Mouse (Mus musculus): Measurements from ENCODE around the gene Jam3.
"Not testable (repeated sequence)": the region's sequence is repeated elsewhere in the genome, so short reads cannot be mapped to it uniquely, and the experiment has no call there.

The Jam3 gene

DNA sequence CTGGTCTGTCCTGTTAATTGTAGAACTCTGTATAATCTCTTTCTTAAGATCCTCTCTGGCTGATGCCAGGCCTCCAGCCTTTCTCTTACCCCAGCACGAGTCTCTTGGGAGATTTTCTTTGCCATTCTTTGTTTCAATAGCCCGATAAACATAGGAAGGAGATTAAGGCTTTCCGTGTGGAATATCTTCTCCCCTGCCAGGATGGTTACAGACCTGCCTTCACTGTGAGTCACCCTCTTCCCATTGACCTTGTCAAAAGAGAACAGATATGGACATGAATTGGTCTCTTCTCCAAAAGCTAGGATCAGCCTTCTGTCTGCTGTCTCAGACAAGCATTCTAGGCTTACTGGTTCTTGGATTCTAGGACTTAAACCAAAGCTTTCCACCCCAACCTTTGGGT, 15.5 kb upstream of the Jam3 start:
- DNase-seq (ENCODE audit: low read depth, low spot score): no peak

- no peak for DNase-seq (ENCODE audit: low read depth, low spot score)
These were observed 11.8 kb upstream of the Jam3 start for GRCm38 (mm10) chr9:27166981-27167380.

- no peak for DNase-seq (ENCODE audit: low read depth, low spot score)
These were observed 10.4 kb upstream of the Jam3 start for GRCm38 (mm10) chr9:27165596-27165995.

DNA sequence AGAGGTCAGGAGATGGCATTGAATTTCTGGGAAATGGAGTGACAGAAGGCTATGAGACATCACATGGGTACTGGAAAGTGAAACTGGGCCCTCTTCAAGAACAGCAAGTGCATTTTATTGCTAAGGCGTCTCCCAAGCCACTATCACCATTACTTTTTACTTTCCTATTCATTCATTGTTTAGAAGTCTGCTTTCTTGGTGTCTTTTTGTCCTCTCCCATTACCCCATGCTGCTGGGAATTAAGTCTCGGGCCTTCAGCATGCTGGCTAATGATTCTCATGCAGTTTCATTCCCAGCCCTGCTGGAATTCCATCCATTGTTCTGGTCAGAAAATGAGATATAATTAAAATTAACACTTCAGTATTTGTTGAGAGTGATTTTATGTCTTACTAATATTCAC, 9.7 kb upstream of the Jam3 start:
- DNase-seq (ENCODE audit: low read depth, low spot score): no peak

- DNase-seq (ENCODE audit: low read depth, low spot score): not testable (repeated sequence)
These were observed 8.4 kb upstream of the Jam3 start for GRCm38 (mm10) chr9:27163661-27164060.

DNA sequence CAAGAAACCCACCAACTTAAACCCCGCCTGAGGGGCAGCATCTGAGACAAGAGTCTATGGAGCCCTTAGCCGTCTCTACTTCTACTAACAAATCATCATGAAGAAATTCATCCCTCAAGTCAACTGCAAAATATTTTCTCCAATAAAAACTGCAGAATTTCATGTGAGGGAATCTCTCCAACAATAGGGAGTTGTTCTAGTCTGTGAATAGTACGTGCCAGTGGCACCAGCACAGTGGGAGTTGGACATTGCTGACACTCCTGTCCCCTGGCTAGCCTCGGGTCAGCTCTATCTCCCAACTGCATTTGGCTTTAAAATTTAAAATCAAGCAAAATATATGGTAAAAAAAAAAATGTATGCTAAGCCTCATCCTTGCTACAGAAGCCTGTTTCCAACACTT, 1.4 kb downstream of the Jam3 start:
- no peak for DNase-seq (ENCODE audit: low read depth, low spot score)

DNA sequence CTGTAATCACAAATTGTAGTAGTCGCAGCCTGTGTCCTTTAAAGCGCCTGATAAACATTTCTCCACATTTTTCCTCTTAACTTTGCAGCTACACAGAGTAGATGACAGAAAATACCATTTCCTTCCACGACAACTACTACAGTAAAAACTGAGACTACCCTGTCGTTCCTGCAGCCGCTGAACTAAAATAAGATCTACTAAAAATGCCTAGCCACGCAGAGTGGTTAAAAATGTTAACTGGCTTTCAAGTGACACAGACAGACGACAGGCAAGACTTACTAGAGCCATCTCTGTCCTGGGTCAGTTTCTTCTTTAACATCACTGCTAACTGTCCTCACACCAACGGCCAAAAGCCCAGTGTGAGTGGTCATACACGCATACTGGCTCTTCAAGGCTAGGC, 5.4 kb downstream of the Jam3 start:
- no peak for DNase-seq (ENCODE audit: low read depth, low spot score)

DNA sequence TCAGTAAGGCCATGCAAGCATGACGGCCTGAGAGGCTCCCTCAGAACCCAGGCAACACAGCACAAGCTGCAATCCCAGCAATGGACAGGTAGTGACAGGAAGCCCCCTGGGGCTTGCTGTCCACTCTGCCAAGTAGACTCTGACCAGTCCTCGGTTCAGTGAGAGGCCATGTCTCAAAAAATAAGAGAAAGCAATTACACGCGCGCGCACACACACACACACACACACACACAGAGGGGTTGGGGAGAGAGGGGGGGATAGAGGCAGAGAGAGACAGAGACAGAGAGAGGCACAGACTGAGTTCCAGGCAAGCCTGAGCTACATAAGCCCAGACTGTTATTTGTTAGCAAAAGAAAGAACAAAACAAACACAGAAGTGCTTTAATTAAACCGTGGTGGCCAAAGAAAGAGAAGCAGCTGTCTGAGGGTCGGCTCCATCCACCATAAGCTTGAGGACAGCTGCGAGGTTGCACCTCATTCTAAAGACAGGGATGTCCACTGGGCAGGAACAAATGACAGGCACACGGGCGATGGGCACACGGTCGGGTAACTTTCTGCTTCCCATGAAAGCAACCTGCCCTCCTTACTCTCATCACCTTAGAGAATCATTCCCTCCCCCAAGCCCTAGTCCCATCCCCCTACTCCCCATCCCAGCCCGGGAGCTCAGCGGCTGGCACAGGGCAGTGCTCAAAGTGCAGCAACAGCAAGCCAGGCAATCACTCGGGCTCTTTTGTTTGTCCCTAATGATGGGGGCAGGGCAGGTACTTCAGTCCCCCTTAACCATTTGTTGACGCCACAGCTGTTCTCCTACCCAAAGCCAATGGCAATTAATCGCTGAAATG, 6.4 kb downstream of the Jam3 start:
- DNase-seq (ENCODE audit: low read depth, low spot score): peak; percentile 52

DNA sequence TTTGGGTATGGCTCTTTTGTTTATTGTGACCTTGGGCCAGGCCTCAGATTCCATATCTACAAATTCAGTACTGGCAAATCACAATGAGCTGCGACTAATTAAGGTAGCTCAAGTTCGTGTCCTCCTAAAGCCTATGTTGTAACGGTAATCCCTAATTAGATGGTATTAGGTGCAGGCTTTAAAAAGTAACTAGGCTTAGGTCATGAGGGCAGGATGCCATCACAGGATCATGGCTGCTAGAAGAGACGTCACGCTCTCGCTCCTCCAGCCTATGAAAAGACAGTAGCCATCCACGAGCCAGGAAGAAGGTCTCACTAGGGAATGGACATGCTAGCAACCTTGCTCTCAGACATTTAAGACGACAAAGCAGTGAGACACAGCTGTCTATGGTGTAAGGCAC, 7.3 kb downstream of the Jam3 start:
- DNase-seq (ENCODE audit: low read depth, low spot score): no peak

- no peak for DNase-seq (ENCODE audit: low read depth, low spot score)
These were observed 8.4 kb downstream of the Jam3 start for GRCm38 (mm10) chr9:27146826-27147225.

DNA sequence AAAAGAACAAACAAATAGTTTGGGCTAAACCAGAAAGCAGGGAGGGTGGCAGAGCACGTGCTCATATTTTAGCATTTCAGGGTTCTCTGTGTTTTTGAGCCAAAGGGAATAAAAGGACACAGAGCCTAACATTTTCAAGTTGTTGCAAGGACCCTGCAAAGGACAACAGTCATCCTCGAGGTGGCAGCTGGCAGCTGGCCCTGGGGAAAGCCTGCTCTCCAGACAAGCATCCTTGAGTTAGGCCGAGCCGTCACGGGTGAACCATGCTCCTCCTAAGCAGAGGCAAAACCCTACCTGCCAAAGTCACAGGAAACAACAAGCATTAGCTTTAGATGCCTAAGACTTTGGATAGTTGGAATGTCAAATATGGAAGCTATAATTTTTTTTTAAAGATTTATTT, 10.2 kb downstream of the Jam3 start:
- DNase-seq (ENCODE audit: low read depth, low spot score): no peak

DNA sequence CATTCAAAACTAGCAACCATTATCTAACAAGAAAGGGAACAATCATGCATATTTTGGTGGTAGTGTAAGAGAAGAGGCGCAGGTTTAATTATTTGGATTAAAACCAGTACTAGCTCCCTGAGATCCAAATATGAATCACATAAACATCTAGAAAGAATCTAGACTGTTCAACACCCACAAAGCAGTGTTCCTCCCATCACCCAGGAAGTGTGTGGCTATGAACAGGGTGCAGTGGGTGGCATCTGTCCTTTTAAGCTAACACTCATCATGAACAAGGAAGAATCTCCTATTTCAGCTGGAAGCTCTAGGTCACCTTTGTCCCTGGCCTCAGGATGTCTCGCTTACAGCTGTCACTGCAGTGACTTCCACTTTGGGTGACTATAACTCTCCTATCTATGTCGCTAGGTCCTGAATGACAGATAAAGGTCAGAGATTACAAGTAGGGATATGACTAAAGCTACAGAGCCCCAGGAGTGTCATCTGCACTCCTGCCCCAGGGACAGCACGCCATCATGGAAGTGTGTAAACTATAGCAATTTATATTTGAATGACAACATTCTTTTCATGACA, 10.9 kb downstream of the Jam3 start:
- DNase-seq (ENCODE audit: low read depth, low spot score): no peak

- DNase-seq (ENCODE audit: low read depth, low spot score): no peak
These were observed 14.7 kb downstream of the Jam3 start for GRCm38 (mm10) chr9:27140432-27141065.

DNA sequence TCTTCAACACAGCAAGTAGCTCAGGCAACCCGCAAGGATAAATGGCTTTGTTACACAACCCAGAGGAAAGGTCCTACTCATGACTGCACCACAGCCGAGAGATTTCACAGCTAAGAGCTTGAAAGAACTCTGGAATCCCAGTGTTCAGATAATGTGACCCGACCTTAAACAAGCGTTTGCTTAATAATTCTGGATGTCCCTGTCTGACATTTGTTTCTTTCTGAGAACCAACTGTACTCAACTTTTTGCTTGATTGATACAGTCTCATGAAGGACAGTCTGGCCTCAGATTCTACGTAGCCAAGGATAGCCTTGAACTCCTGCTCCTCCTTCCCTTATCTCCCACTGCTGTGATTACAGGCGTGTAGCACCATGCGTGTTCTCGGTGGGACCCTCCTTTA, 18.6 kb downstream of the Jam3 start:
- no peak for DNase-seq (ENCODE audit: low read depth, low spot score)

- no peak for DNase-seq (ENCODE audit: low read depth, low spot score)
These were observed 19.8 kb downstream of the Jam3 start for GRCm38 (mm10) chr9:27135372-27135771.

DNA sequence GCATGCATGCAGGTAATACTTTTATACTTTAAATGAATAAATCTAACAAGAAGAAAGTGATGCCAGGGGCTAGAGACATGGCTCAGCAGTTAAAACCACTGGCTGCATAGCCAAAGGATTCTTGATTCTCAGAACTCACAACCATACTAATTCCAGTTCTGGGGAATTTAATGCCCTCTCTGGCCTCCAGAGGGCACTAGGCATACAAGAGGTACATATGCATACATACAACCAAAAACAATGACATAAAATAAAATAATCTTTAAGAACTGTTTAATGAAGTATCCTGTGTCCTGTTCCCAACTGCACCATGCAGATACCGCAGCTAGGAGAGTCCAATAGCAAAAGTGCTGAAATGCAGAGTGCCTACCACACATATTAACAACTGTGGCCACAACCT, 20.8 kb downstream of the Jam3 start:
- no peak for DNase-seq (ENCODE audit: low read depth, low spot score)

GRCm38 (mm10) chr9:27128629-27129028, 26.6 kb downstream of the Jam3 start:
- no peak for DNase-seq (ENCODE audit: low read depth, low spot score)

GRCm38 (mm10) chr9:27126543-27126942, 28.7 kb downstream of the Jam3 start:
- no peak for DNase-seq (ENCODE audit: low read depth, low spot score)

DNA sequence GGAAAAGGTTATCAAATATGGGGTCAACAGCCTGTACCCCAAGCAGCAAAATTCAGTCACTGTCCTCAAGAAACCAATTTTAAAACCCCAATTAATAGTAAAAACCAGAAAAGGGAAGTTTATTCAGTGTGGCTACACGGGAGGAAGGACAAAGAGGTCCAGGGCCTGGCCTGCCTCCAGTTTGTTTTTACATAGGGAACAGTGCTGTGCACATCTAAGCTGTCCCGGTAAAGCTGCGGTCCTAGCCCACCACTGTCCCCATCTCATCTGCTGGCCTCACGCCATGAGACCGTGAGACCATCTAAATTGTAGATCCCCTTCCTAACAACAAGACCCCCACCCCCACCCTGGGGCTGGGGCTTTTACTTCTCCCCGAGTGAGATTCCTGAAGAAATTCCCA, 29.8 kb downstream of the Jam3 start:
- DNase-seq (ENCODE audit: low read depth, low spot score): no peak

- DNase-seq (ENCODE audit: low read depth, low spot score): no peak
These were observed 31.3 kb downstream of the Jam3 start for GRCm38 (mm10) chr9:27123947-27124346.

DNA sequence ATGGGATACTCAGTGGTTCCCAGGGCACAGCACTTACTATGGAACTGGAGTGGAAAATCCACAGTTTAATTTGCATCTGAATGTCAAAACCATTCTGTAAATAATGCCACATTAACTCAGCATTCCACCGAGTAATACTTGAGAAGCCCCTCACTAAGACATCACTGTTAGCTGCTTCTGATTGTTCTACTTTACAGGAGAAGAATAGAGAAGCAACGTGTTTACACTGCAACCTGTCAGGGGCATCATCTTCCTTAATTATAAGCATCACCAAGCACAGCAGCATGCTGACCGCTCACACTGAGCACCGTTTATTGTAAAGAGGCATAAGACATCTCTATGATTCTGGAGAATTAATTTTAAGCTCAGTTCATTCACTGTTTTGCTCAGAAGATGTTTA, 32.3 kb downstream of the Jam3 start:
- no peak for DNase-seq (ENCODE audit: low read depth, low spot score)

GRCm38 (mm10) chr9:27122076-27122475, 33.1 kb downstream of the Jam3 start:
- DNase-seq (ENCODE audit: low read depth, low spot score): no peak

DNA sequence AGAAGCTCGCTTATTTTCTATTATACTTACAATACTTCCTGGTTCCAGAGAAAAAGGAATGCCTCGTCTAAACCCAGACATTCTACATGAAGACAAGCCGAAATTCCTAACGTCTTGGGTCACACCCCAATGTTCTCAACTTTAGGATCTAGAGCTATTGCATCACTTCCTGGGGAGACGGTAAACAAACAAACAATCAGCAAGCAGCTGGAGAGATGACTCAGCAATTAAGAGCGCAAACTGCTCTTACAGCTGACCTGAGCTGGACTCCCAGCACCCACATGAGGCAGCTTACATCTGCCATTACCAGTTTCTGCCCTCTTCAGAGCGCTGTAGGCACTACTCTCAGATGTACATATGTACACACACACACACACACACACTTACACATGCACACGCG, 34.0 kb downstream of the Jam3 start:
- DNase-seq (ENCODE audit: low read depth, low spot score): no peak

All from mesoderm, embryonic 11.5 days (tissue).